Mouse (Mus musculus) adrenal gland, postnatal 36 days (tissue): ENCODE measurements around the gene Fkbp8. TPM values are rescaled to one million over a fixed set of nuclear protein-coding genes. Genes with fewer than 3 reads are reported as not detected.
"Not testable (repeated sequence)": the region's sequence is repeated elsewhere in the genome, so short reads cannot be mapped to it uniquely, and the experiment has no call there.

Source experiments
- DNase-seq, 2 experiments: peaks; one replicate each; pipeline ENCODE4 v3.0.0; 2021; ENCODE audit warnings: mixed read lengths in 1 of 2
- total RNA-seq, 2 experiments: library from RNA; stranded (reverse); gene quantifications; 2 replicates each; pipeline ENCODE4 v1.2.3; 2021

Gene Fkbp8
- total RNA-seq, 2 experiments from 2014 or later = 265 to 329 TPM

DNA sequence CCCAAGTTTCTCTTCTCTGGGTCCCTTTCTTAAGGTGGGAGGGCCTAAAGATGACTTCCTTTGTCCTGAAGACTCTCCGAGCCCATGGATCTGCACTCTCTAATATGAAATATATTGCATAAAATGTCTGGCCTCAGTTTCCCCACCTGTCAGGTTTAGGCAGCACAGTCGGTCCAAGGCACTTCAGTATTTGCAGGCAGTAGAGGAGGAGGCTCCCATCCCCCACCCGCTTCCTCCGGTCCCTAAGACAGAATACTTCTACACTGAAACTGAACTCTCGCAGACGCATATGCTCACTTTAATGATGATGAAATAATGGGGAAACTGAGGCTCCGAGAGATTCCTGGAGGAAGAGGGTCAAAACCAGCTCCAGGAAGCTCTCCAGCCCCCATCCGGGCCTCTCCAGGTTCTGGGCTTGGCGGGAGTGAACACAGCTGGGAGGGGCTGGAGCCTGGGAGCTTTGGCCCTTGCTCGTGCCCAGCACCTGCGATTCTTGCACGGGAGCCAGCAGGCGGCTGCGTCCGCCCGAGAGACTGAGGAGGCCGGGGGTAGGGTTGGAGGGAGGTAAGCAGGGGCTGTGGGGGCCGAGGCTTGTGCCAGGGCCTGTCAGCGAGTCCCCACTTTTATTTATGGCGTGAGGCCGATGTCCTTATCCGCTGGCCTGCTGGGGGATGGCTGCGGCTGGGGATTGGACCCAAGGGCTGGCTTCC is 25.5 kb upstream of the Fkbp8 start:
- DNase-seq = no peak

- no peak for DNase-seq
Observed at GRCm38 (mm10) chr8:70502540-70502939, 25.0 kb upstream of the Fkbp8 start.

- peak; percentile 68 to 73 for DNase-seq
Observed at GRCm38 (mm10) chr8:70503062-70503750, 24.3 kb upstream of the Fkbp8 start.

DNA sequence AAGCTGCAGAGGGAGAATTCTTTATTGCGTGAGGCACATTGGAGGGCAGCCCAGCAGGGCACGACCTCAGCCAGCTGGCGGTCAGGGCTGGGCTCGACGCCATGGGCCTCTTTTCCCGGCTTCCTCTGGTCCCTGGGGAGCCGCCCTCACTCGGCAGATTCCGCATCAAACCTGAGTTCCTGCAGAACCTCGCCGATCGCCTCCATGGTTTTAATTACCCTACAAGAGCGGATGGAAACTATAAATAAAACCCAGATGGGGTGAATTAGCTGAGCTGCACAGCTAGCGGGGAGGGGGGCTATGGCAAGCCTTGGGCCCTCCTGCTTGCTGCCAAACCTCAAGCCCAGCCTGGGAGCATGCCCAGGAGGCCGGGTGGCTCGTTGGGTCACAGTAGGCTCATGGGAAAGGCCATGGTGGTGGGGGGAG is 23.2 kb upstream of the Fkbp8 start:
- peak; percentile 59 to 66 for DNase-seq

DNA sequence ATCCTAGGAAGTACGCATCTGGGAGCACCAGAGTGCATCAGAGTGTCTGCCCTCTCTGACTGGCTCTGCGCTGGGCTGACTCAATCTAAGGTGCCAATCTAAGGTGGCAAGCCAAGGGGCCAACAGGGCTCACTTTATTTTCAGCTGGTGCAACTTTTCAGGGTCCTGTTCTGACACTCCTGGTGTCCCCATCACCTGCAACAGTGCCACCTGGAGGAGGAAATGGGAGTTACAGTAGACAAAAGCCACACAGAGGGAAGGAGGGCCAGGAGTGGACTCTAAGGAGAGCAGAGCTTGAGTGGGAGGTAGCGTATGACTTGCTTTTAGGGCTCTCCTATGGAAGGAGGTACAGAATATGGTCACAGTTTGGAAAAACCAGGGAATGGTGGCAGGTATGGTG is 22.7 kb upstream of the Fkbp8 start:
- DNase-seq = peak; percentile 76 to 81

GRCm38 (mm10) chr8:70505698-70506327 is 21.7 kb upstream of the Fkbp8 start:
- DNase-seq = peak in 1 of 2 experiments; percentile 39

GRCm38 (mm10) chr8:70506328-70507026 is 21.0 kb upstream of the Fkbp8 start, which contains the start of gene Rex1bd:
TSS of gene Rex1bd (minus strand) at chr8:70506752.
- peak; percentile 95 to 97 for DNase-seq

- DNase-seq = no peak
Observed at GRCm38 (mm10) chr8:70507027-70507393, 20.5 kb upstream of the Fkbp8 start.

- no peak for DNase-seq
Observed at GRCm38 (mm10) chr8:70509281-70509952, 18.1 kb upstream of the Fkbp8 start.

DNA sequence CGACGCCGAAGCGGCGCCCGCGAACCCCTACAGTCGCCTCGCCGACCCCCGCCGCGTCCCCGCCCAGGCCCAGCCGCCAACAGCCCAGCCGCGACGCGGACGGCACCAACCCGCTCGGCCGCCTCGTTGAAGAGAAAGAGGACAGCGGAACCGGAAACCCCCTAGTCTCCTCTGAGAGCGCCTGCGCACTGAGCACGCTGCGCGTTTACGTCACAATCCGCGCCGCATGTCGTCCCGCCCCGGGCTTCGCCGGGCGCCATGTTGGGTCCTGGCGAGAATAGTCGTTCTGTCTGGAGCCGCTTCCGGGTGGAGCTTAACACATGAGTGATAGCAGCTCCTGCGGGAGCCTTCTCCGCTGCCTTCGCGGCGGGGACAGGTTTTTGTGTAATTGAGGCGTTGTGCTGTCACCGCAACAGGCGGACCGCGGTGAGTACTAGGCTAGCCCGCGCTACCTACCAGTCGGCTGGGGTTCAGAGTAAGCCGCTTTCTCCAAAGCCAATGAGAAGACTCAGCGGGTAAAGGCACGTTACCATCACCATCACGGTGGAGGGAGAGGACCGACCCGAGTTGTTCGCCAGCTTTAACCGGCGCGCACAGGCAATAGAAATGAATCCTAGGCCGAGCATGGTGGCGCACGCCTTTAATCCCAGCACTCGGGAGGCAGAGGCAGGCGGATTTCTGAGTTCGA is 17.2 kb upstream of the Fkbp8 start, which contains the start of gene Uba52:
Gene Uba52, minus strand, starts transcription at position 574 of the 688 bp plus-strand sequence.
- DNase-seq = peak; percentile 97 to 98

- not testable (repeated sequence) for DNase-seq
Observed at GRCm38 (mm10) chr8:70511174-70511573, 16.4 kb upstream of the Fkbp8 start.

DNA sequence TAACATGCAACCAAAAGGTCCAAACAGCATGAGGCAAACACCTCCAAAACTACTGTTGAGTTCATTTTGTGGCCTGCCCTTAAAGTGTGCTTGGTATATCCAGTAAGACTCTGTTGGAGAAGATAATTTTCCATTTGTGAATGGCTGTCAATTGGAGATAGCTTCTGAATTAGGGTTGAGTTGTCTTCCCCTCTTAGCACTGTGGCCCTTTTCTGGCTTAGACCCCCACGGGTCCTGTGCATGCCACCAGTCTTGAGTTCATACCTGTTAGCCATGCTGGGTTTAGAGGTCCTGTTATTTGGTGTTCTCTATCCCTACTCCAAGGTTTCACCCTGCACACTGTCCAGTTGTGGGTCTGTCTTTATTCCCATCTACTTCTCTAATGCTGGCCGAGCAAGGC is 15.8 kb upstream of the Fkbp8 start:
- DNase-seq = no peak

GRCm38 (mm10) chr8:70512253-70512903 is 15.1 kb upstream of the Fkbp8 start:
- DNase-seq = no peak

DNA sequence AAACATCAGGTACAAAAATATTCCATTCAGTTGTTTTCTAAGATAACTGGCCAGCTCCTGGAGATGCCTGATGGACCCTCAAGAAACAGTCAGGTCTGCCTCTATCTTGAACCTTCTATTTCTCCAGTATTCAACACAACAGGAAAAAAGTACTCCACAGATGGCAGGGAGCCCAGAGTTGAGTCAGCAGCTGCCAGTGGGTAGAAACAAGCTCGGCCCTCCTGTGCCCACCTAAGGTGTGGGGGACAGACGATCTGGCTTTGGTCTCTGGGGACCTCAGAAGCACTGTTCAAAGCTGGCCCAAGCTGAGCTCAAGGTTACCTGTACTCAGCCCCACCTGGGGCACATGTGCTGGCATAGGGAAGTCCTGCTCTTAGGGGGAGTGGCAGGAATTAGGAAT is 14.1 kb upstream of the Fkbp8 start:
- DNase-seq = peak; percentile 84 to 88

DNA sequence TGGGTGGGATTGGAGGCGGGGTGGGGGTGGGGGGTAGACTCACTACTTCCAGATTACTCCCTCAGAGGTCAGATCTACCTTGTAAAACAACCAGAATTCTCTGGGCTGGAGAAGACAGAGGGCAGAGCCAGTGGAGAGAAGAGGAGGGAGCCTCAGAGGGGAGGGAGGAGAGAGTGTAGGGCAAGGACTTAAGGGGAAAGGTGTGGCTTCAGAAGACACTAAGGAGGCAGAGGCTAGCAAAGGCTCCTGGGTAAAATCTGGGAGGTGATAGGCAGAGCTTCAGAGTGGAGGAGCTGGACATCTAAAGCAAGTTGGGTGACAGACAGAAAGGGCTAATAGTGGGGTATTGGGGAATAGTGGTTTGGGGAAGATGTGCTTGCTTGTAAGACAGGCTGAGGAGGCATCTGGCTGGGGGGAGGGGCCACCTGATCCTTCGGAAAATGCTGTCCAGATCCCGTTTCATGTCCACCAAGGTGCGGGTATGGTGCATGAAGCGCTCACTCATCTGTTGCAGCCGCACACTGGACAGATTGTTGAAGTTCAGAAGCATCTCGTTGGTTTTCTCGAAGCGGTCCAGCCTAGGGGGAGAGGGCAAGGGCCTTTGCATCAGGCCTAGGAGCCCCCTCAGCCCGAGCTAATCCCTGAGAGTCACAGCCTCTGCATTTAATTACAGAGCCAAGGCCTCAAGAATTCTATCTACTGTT is 9.4 kb upstream of the Fkbp8 start:
- no peak for DNase-seq

DNA sequence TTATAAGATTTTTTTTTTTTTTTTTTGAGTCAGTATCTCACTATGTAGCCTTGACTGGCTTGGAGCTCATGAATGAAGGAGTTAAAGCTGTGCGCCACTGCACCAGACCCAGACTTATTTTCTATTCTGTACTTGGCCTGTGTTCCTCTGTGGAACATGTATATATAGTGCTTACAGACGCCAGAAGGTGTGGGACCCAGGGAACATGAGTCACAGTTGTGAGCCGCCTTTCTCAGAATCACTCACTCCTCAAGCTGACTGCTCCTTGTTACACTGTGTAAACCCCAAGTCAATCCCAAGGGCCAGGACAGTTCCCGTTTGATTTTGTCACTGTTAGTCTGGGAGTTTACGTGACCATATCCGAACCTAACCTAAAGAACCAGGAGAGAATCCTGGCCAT is 8.5 kb upstream of the Fkbp8 start:
- no peak for DNase-seq

GRCm38 (mm10) chr8:70519606-70520005 is 7.9 kb upstream of the Fkbp8 start:
- DNase-seq = no peak

- DNase-seq = peak; percentile 96
Observed at GRCm38 (mm10) chr8:70522592-70523403, 4.7 kb upstream of the Fkbp8 start.

DNA sequence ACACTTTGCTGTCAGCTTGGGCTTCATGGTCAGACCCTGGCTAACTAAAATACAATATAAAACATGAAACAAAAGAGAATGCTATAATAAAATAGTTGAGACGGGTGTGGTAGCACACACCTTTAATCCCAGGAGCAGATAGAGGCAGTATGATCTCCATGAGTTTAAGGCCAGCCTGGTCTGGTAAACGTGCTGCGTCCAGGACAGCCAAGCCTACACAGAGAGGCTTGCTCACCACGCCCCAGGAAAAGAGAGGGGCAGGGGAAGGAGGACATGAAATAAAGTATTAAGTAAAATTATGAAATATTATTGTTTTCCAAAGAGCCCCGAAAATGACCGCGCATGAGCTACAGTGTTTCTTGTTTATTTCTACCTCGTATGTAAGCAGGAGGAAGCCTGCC is 413 bp upstream of the Fkbp8 start:
- DNase-seq = no peak
